ENCODE assay signal across 21 mouse cellular contexts in genomic region chr12:9007811-9008210, GRCm38 (mm10). TPM values are rescaled to one million over a fixed set of nuclear protein-coding genes. Genes with fewer than 3 reads are reported as not detected.
DNase-seq lines count a peak whose midpoint lies in the region; ATAC-seq and TF ChIP-seq lines count a peak whose summit lies in the region.
"Had no signal": no experiment of that assay in that cellular context is flagged by ENCODE, and none has a peak within 500 bp of the region (broad histone marks: within the 10 kb centered on the region; RNA-seq: fewer than 3 reads in every experiment).

No protein-coding gene starts in this region.

- H3K9ac ChIP-seq in heart, adult 2 months (ENCODE audit: low read depth, low read length): no peak overlapping the region
- no peak overlapping the region for H3K9ac ChIP-seq in midbrain, embryonic 11.5 days (ENCODE audit: low read length)
- no peak overlapping the region for H3K9ac ChIP-seq in midbrain, embryonic 13.5 days (replicated peaks)

- H3K27me3 ChIP-seq in heart, adult 2 months (ENCODE audit: control insufficient read depth, insufficient read depth, low read length): no peaks in the 10 kb centered on the region
- no peaks in the 10 kb centered on the region for H3K27me3 ChIP-seq in heart, embryonic 10.5 days (ENCODE audit: insufficient read depth, poor library complexity, severe bottlenecking)
- no peaks in the 10 kb centered on the region for H3K27me3 ChIP-seq in midbrain, embryonic 11.5 days (ENCODE audit: control insufficient read depth, insufficient read depth, low read length)
- H3K27me3 ChIP-seq in midbrain, embryonic 13.5 days: no peaks in the 10 kb centered on the region
- H3K27me3 ChIP-seq: CH12.LX, Patski had no signal

- no peak for TF ChIP-seq POLR2A in heart, adult 2 months (IDR thresholded peaks at IDR 0.05; ENCODE audit: insufficient read depth, low read depth, low read length)

- no peak for TF ChIP-seq CTCF in heart, adult 2 months (IDR thresholded peaks at IDR 0.05)

- DNase-seq in heart, adult 11 months: peak; percentile 59
- no peak for DNase-seq in heart, adult 2 months
- DNase-seq in heart, embryonic 10.5 days (ENCODE audit: low spot score): peak; percentile 46
- DNase-seq in heart, postnatal 25 days (ENCODE audit: low spot score): no peak
- DNase-seq in midbrain, embryonic 11.5 days (ENCODE audit: low spot score, missing footprints): peak; percentile 61
- DNase-seq: adrenal gland, adult 2 months; adrenal gland, adult 8-10 months; adrenal gland, postnatal 10 days; adrenal gland, postnatal 14 days; adrenal gland, postnatal 25 days; adrenal gland, postnatal 36 days; B cell, adult 2 months; cerebellum, adult 11 months; cerebellum, adult 11-12 months; cerebellum, adult 18-20 months had no signal

- intact Hi-C loops in heart, adult 2 months (cut with DNase I): loop anchor here (10.0 kb wide), 1 partner anchor 373 kb away; no protein-coding TSS in a partner anchor
- intact Hi-C loops in heart, postnatal 25 days (cut with DNase I): loop anchor here (10.0 kb wide), 1 partner anchor 313 kb away; no protein-coding TSS in a partner anchor

- no peak overlapping the region for H3K27ac ChIP-seq in heart, adult 2 months
- no peak overlapping the region for H3K27ac ChIP-seq in heart, embryonic 10.5 days
- H3K27ac ChIP-seq in midbrain, embryonic 11.5 days (ENCODE audit: low read depth, low read length): no peak overlapping the region
- no peak overlapping the region for H3K27ac ChIP-seq in midbrain, embryonic 13.5 days

- ATAC-seq in midbrain, embryonic 11.5 days (ENCODE audit: low FRiP score): no peak
- ATAC-seq in midbrain, embryonic 13.5 days: no peak
- ATAC-seq: activated CD4-positive, CD25-positive, alpha-beta regulatory T cell, adult 4 months; CD4-positive, CD25-positive, alpha-beta regulatory T cell, adult 4 months; Patski had no signal

- no peaks in the 10 kb centered on the region for H3K36me3 ChIP-seq in heart, adult 2 months (ENCODE audit: control insufficient read depth, insufficient read depth, low read length)
- peaks cover 3% of the 10 kb centered on the region; the same call in 1 of the 2 replicates for H3K36me3 ChIP-seq in heart, embryonic 10.5 days
- no peaks in the 10 kb centered on the region for H3K36me3 ChIP-seq in midbrain, embryonic 11.5 days (ENCODE audit: control insufficient read depth, insufficient read depth, low read length)
- peaks cover 17% of the 10 kb centered on the region for H3K36me3 ChIP-seq in midbrain, embryonic 13.5 days
- H3K36me3 ChIP-seq: G1E had no signal

- H3K4me1 ChIP-seq in heart, adult 2 months (ENCODE audit: control insufficient read depth, insufficient read depth, low read length): no peaks in the 10 kb centered on the region
- peaks cover 6% of the 10 kb centered on the region; the same call in 1 of the 2 replicates for H3K4me1 ChIP-seq in heart, embryonic 10.5 days
- no peaks in the 10 kb centered on the region for H3K4me1 ChIP-seq in midbrain, embryonic 11.5 days (ENCODE audit: control insufficient read depth, insufficient read depth, low read length)
- H3K4me1 ChIP-seq in midbrain, embryonic 13.5 days (replicated peaks): no peaks in the 10 kb centered on the region

- no peaks in the 10 kb centered on the region for H3K79me2 ChIP-seq in heart, adult 2 months (replicated peaks; ENCODE audit: control insufficient read depth, insufficient read depth, low read length)

- WGBS in heart, adult 2 months: 88% methylated on average over 6 of the region's 6 CpGs
- 87% methylated on average over 6 of the region's 6 CpGs for WGBS in heart, embryonic 10.5 days
- WGBS in midbrain, embryonic 11.5 days: 98% methylated on average over 6 of the region's 6 CpGs
- WGBS in midbrain, embryonic 13.5 days: 93% methylated on average over 6 of the region's 6 CpGs

- H3K9me3 ChIP-seq in heart, embryonic 10.5 days: no peaks in the 10 kb centered on the region
- H3K9me3 ChIP-seq in midbrain, embryonic 11.5 days (ENCODE audit: control insufficient read depth, low read length): no peaks in the 10 kb centered on the region
- H3K9me3 ChIP-seq in midbrain, embryonic 13.5 days: no peaks in the 10 kb centered on the region
- H3K9me3 ChIP-seq: G1E had no signal

- H3K4me2 ChIP-seq in midbrain, embryonic 11.5 days: no peak overlapping the region
- no peak overlapping the region for H3K4me2 ChIP-seq in midbrain, embryonic 13.5 days (replicated peaks)

- no peak overlapping the region for H3K4me3 ChIP-seq in heart, adult 2 months
- no peak overlapping the region for H3K4me3 ChIP-seq in heart, embryonic 10.5 days
- no peak overlapping the region for H3K4me3 ChIP-seq in midbrain, embryonic 11.5 days (ENCODE audit: low read depth, low read length)
- H3K4me3 ChIP-seq in midbrain, embryonic 13.5 days (replicated peaks): no peak overlapping the region

- no peak for TF ChIP-seq EP300 in heart, adult 2 months (IDR thresholded peaks at IDR 0.05; ENCODE audit: insufficient read depth, low read depth, low read length)

RNA-seq across cellular contexts. Expression of gene Ttc32, which starts 22.0 kb away (rescaled TPM):
- 10 to 100 TPM; 26.1 to 31.4 TPM for total RNA-seq in heart, adult 2 months (2021)
- 13.8 and 15.7 TPM in 2 replicates for polyA plus RNA-seq in heart, adult 2 months (2012; rRNA removed)
- polyA plus RNA-seq in heart, embryonic 10.5 days (2016; fragmentation: Nextera tagmentation; extraction: Ambion mirVana): 11.8 and 14.4 TPM in 2 replicates
- total RNA-seq in heart, postnatal 25 days (2021): 10 to 100 TPM; 24.5 to 26.1 TPM
- polyA plus RNA-seq in midbrain, embryonic 11.5 days (2014; fragmentation: Nextera tagmentation; extraction: Ambion mirVana): 24.0 and 26.2 TPM in 2 replicates
- 15.5 and 16.8 TPM in 2 replicates for polyA plus RNA-seq in midbrain, embryonic 13.5 days (2015; fragmentation: Nextera tagmentation; extraction: Ambion mirVana)
- polyA plus RNA-seq: G1E had no signal

RNA-seq across cellular contexts. Expression of gene Wdr35, which starts 34.1 kb away (rescaled TPM):
- 1 to 10 TPM; 9.0 to 9.5 TPM for total RNA-seq in heart, adult 2 months (2021)
- polyA plus RNA-seq in heart, adult 2 months (2012; rRNA removed): 3.4 and 5.9 TPM in 2 replicates
- polyA plus RNA-seq in heart, embryonic 10.5 days (2016; fragmentation: Nextera tagmentation; extraction: Ambion mirVana): 14.6 and 15.1 TPM in 2 replicates
- total RNA-seq in heart, postnatal 25 days (2021): 10 to 100 TPM; 12.6 to 12.9 TPM
- 23.3 and 25.7 TPM in 2 replicates for polyA plus RNA-seq in midbrain, embryonic 11.5 days (2014; fragmentation: Nextera tagmentation; extraction: Ambion mirVana)
- polyA plus RNA-seq in midbrain, embryonic 13.5 days (2015; fragmentation: Nextera tagmentation; extraction: Ambion mirVana): 23.9 and 24.4 TPM in 2 replicates
- polyA plus RNA-seq: G1E had no signal

Comparison
In these comparisons a context has a peak if more than half of its experiments do, and no peak if none do; other contexts are left out.
1. DNase-seq: peak in heart, adult 11 months (single experiment), heart, embryonic 10.5 days (single experiment) and midbrain, embryonic 11.5 days (single experiment); none in heart, adult 2 months (0 of 2) and heart, postnatal 25 days (single experiment).